Comparison of ENCODE assay signal across 8 mouse cellular contexts in genomic region chr7:78912253-78912973, GRCm38 (mm10). TPM values are rescaled to one million over a fixed set of nuclear protein-coding genes. Genes with fewer than 3 reads are reported as not detected.
DNase-seq lines count a peak whose midpoint lies in the region; ATAC-seq and TF ChIP-seq lines count a peak whose summit lies in the region.

No protein-coding gene starts in this region.

- no peak for ATAC-seq in kidney, embryonic 15.5 days (replicated peaks; ENCODE audit: low FRiP score)
- ATAC-seq in forebrain, postnatal 0 days = peak; percentile 56
- peak; percentile 45 for ATAC-seq in megakaryocyte progenitor cell, adult 5-6 weeks (replicated peaks; ENCODE audit: poor library complexity)

- no peaks in the 10 kb centered on the region for H3K27me3 ChIP-seq in kidney, embryonic 15.5 days
- no peaks in the 10 kb centered on the region for H3K27me3 ChIP-seq in forebrain, postnatal 0 days (ENCODE audit: insufficient read depth, low read length)

- 20% methylated on average over 20 of the region's 20 CpGs for WGBS in kidney, embryonic 15.5 days
- 11% methylated on average over 20 of the region's 20 CpGs for WGBS in forebrain, postnatal 0 days

- peak overlapping the region; percentile 24 for H3K4me3 ChIP-seq in kidney, embryonic 15.5 days (replicated peaks)
- H3K4me3 ChIP-seq in forebrain, postnatal 0 days (ENCODE audit: low read depth, low read length) = peak overlapping the region; percentile 17; the same call in 1 of the 2 replicates

- H3K9ac ChIP-seq in kidney, embryonic 15.5 days = no peak overlapping the region
- peak overlapping the region; percentile 28; the same call in 1 of the 2 replicates for H3K9ac ChIP-seq in forebrain, postnatal 0 days

- peaks cover 17% of the 10 kb centered on the region for H3K36me3 ChIP-seq in kidney, embryonic 15.5 days
- peaks cover 8% of the 10 kb centered on the region; the same call in 1 of the 2 replicates for H3K36me3 ChIP-seq in forebrain, postnatal 0 days (ENCODE audit: insufficient read depth)

- no peak overlapping the region for H3K27ac ChIP-seq in kidney, embryonic 15.5 days
- no peak overlapping the region for H3K27ac ChIP-seq in forebrain, postnatal 0 days (ENCODE audit: low read depth, low read length)

- no peaks in the 10 kb centered on the region for H3K9me3 ChIP-seq in kidney, embryonic 15.5 days (replicated peaks)
- H3K9me3 ChIP-seq in forebrain, postnatal 0 days (ENCODE audit: low read length) = no peaks in the 10 kb centered on the region

- DNase-seq in kidney, adult 9 months = no peak
- DNase-seq in forebrain, postnatal 0 days = peak; percentile 32
- DNase-seq in kidney, postnatal 10 days = peak; percentile 30
- DNase-seq in spleen, postnatal 14 days (ENCODE audit: low spot score in 2 of 2) = peak; percentile 22 to 43
- no peak for DNase-seq in gastrocnemius, postnatal 4 days (ENCODE audit: low spot score in 2 of 2)
- DNase-seq in urinary bladder, postnatal 10 days (ENCODE audit: low spot score) = no peak

- TF ChIP-seq CTCF in forebrain, postnatal 0 days (IDR thresholded peaks at IDR 0.05; ENCODE audit: low read depth) = no peak

- peaks cover 21% of the 10 kb centered on the region for H3K4me1 ChIP-seq in kidney, embryonic 15.5 days
- peaks cover 6% of the 10 kb centered on the region; the same call in 1 of the 2 replicates for H3K4me1 ChIP-seq in forebrain, postnatal 0 days (ENCODE audit: insufficient read depth)

- H3K4me2 ChIP-seq in kidney, embryonic 15.5 days = peak overlapping the region; percentile 56
- H3K4me2 ChIP-seq in forebrain, postnatal 0 days (ENCODE audit: low read depth) = peak overlapping the region; percentile 33; the same call in 1 of the 2 replicates

RNA-seq across cellular contexts. Expression of gene Isg20, which starts 0.8 kb away (rescaled TPM):
- 1.9 and 4.6 TPM in 2 replicates for polyA plus RNA-seq in kidney, embryonic 15.5 days (2015; fragmentation: Nextera tagmentation; extraction: Ambion mirVana)
- 0.38 and 2.2 TPM in 2 replicates for total RNA-seq in forebrain, postnatal 0 days (2014; rRNA removed)
- polyA plus RNA-seq in forebrain, postnatal 0 days (2015; fragmentation: Nextera tagmentation; extraction: Ambion mirVana) = 0.87 and 1.6 TPM in 2 replicates
- total RNA-seq in megakaryocyte progenitor cell, adult 5-6 weeks (2015) = 25.3 and 35.0 TPM in 2 replicates
- 7.7 and 8.0 TPM in 2 replicates for total RNA-seq in megakaryocyte progenitor cell, adult 5-6 weeks (2017)
- 1 to 10 TPM in 1 of 2 experiments, under 1 TPM in 1; 0.47 to 1.4 TPM for total RNA-seq in gastrocnemius, postnatal 4 days (2021)

RNA-seq across cellular contexts. Expression of gene Aen, which starts 16.8 kb away (rescaled TPM):
- polyA plus RNA-seq in kidney, embryonic 15.5 days (2015; fragmentation: Nextera tagmentation; extraction: Ambion mirVana) = 47.1 and 47.9 TPM in 2 replicates
- 40.5 and 43.1 TPM in 2 replicates for total RNA-seq in forebrain, postnatal 0 days (2014; rRNA removed)
- polyA plus RNA-seq in forebrain, postnatal 0 days (2015; fragmentation: Nextera tagmentation; extraction: Ambion mirVana) = 57.7 and 58.9 TPM in 2 replicates
- total RNA-seq in megakaryocyte progenitor cell, adult 5-6 weeks (2015) = 14.8 and 15.1 TPM in 2 replicates
- 39.7 and 46.6 TPM in 2 replicates for total RNA-seq in megakaryocyte progenitor cell, adult 5-6 weeks (2017)
- 10 to 100 TPM; 20.5 to 20.6 TPM for total RNA-seq in gastrocnemius, postnatal 4 days (2021)

Comparison
In these comparisons a context has a peak if more than half of its experiments do, and no peak if none do; other contexts are left out.
1. DNase-seq: peak in forebrain, postnatal 0 days (single experiment), kidney, postnatal 10 days (single experiment) and spleen, postnatal 14 days (2 of 2); none in kidney, adult 9 months (single experiment), gastrocnemius, postnatal 4 days (0 of 2) and urinary bladder, postnatal 10 days (single experiment).